Mouse (Mus musculus): ENCODE results near the gene Itga7. TPM values are rescaled to one million over a fixed set of nuclear protein-coding genes. Genes with fewer than 3 reads are reported as not detected.

Gene Itga7
- total RNA-seq, 2 experiments from 2014 or later: 58.4 to 72.9 TPM

DNA sequence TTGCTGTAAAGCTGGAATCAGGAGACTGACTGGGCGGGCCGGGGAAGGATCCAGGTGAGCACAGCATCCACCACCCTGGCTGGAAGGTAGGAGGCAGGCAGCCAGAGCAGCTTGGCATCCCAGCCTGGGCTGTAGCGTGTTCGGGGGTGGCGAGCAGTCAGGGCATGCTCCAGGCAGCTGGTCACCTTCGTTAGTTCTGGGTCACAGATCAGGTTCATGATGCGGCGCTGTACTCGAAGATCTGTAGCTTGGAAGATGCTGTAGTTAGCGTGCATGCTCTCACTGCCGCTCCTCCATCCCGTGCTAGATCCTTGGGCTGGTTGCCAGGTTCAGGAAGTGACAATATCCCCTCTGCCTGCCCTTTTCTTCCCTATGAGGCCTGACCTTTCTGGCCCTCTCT is 19.9 kb upstream of the Itga7 start:
- intact Hi-C loops (cut with DNase I): loop anchor here (5.0 kb wide), 1 partner anchor 34 kb away; no protein-coding TSS in a partner anchor
- no peak overlapping the region for H3K4me3 ChIP-seq
- peak overlapping the region; percentile 48; the same call in 1 of the 2 replicates for H3K27ac ChIP-seq
- no peak for TF ChIP-seq CTCF (IDR thresholded peaks at IDR 0.05)
- no peak for DNase-seq

DNA sequence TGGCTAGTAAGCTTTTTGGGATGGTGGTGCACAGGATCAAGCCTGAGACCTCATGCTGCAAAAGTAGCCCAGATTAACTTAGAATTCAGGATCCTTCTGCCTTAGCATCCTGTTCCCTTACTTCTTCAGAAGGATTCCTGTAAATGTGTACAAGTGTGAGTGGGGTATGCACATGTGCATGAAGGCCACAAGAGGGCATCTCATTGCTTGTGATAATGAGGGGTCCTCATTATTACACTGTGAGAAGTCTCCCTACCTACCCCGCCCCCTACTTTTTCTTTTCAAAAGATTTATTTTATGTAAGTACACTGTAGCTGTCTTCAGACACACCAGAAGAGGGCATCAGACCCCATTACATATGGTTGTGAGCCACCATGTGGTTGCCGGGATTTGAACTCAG is 18.1 kb upstream of the Itga7 start:
- H3K27ac ChIP-seq: no peak overlapping the region
- peak; percentile 47 for TF ChIP-seq CTCF (IDR thresholded peaks at IDR 0.05)
- H3K4me3 ChIP-seq: no peak overlapping the region
- no peak for DNase-seq
- intact Hi-C loops (cut with DNase I): no loop called here

DNA sequence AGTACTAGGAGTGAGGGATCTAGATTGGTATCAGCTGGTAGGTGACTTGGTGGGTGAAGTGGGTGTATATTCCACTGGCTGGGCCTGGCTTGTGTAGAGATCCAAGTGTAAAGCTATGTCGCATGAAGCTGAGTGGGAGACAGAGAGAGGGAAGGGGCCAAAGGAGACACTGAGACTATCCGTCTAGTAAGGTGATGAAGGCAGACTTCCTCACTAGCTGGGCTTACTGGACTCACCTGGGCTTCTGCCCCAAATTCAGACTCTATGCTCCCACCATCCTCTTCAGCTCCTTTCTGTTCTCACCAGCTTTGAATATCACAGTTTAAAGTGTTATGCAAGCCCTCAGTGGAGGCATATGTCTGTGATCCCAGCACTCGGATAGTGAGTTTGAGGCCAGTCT is 17.0 kb upstream of the Itga7 start:
- H3K27ac ChIP-seq: no peak overlapping the region

DNA sequence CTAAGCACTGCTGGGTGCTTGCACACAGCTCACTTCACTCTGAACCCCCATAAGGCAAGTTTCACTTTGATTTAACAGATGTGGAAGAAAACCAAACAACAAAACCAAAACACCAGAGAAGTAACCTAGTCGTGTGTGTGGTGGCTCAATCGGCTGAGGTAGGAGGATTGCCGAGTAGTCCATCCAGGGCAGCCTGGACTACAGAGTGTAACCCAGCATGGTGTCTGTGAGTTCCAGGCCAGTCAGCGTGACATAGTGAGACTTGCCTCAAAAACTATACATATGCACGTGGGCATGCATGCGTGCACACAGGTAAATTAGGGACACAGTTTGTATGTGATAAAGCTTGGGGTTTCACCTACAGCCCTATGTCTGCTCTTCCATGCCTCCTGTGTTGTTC is 16.2 kb upstream of the Itga7 start:
- intact Hi-C loops (cut with DNase I): no loop called here

More for the DNA sequence above, 17.0 kb upstream of the Itga7 start:
- DNase-seq: no peak
- intact Hi-C loops (cut with DNase I): no loop called here
- no peak overlapping the region for H3K4me3 ChIP-seq
- TF ChIP-seq CTCF (IDR thresholded peaks at IDR 0.05): no peak

DNA sequence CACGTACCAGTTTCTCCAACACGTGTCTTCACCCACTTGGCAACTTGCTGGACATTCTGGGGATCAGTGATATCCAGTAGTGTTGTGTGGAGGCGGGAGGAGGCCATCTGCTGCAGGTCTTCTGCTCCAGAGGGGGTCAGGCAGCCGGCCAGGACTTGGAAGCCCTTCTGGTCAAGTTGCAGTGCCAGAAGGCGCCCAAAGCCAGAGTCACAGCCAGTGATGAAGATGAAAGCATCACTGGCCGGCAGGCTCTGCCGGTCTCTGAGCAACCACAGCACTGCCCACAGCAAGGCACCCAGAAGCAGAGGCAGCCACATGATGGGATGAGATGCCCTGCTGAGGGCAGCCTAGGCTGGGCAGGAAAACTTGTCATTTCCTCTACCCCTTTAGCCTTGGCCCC is 15.4 kb upstream of the Itga7 start:
- peak; percentile 89 for DNase-seq
- intact Hi-C loops (cut with DNase I): no loop called here
- Histone ChIP-seq H3K4me3 (peak overlapping the region; percentile 20), H3K27ac (peak overlapping the region; percentile 100)
- TF ChIP-seq CTCF (IDR thresholded peaks at IDR 0.05): no peak

More for the DNA sequence above, 16.2 kb upstream of the Itga7 start:
- H3K4me3 ChIP-seq: no peak overlapping the region
- DNase-seq: no peak
- peak overlapping the region; percentile 100 for H3K27ac ChIP-seq
- TF ChIP-seq CTCF (IDR thresholded peaks at IDR 0.05): no peak

DNA sequence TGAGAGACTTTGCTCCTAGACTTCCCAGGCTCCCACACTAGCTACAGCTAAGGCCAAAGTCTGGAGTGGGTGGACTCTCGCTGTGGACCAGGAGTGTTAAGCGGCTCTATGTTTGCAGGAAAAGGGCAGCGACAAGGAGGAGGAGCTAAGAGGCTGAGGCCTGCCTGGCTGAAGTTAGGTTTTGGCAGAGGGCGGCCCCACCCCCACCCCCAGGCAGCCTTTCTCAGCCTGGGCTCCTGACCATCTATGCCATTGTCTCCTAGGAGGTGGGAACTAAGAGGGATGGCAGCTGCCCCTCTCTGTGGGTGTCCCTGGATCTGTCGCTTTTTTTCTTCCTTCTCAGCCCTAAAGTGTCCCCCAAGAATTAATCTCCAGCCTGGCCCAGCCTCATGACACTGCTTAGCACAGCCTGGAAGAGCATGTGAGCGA is 14.4 kb upstream of the Itga7 start:
- Histone ChIP-seq H3K27ac (peak overlapping the region; percentile 100), H3K4me3 (peak overlapping the region; percentile 11)
- DNase-seq: peak; percentile 53
- intact Hi-C loops (cut with DNase I): no loop called here
- TF ChIP-seq CTCF (IDR thresholded peaks at IDR 0.05): no peak

DNA sequence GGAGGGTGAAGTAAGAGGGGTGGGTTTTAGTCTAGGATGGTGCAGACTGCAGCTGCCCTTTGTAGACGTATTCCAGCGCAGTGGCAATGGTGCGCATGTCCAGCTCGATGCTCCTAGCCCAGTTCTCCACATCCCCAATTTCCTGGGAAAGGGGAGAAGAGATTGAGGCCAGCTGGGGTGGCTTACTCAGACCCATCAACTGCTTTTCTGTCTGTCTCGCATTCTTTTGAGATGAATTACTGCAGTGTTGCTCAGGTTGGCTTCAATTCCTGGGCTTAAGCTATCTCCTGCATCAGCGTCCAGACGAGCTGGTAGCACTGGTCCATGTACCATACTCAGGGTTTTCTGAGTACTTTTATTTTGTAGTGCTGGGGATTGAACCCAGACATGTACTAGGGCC is 13.7 kb upstream of the Itga7 start:
- H3K4me3 ChIP-seq: peak overlapping the region; percentile 11
- H3K27ac ChIP-seq: peak overlapping the region; percentile 100
- intact Hi-C loops (cut with DNase I): loop anchor here (10.0 kb wide), 1 partner anchor 885 kb away; the partner anchor contains the start of gene Naca
- no peak for DNase-seq
- no peak for TF ChIP-seq CTCF (IDR thresholded peaks at IDR 0.05)

DNA sequence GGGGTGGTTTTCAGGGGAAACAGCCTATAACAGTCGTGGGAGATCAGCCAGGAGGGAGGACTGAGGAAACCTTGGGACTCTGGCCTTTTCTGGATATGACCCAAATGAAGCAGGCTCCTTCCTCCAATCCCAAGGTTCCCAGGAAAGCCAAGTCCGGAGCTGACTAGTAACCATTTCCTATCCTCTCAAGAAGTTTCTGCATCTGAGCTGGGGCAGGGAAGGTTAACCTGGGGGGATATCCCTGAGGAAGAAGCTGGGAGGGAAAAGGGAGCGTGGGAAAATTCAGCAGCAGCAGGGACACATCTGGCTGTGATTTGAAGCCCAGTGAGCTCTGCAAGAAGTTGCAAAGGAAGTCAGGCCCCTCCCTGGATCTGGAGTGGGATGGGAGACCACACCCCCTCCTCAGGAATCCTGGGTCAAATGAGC is 12.9 kb upstream of the Itga7 start:
- intact Hi-C loops (cut with DNase I): loop anchor here (10.0 kb wide), 1 partner anchor 886 kb away; the partner anchor contains the start of gene Naca
- Histone ChIP-seq H3K27ac (peak overlapping the region; percentile 100), H3K4me3 (peak overlapping the region; percentile 85; the same call in 1 of the 2 replicates)
- TF ChIP-seq CTCF (IDR thresholded peaks at IDR 0.05): no peak
- no peak for DNase-seq

DNA sequence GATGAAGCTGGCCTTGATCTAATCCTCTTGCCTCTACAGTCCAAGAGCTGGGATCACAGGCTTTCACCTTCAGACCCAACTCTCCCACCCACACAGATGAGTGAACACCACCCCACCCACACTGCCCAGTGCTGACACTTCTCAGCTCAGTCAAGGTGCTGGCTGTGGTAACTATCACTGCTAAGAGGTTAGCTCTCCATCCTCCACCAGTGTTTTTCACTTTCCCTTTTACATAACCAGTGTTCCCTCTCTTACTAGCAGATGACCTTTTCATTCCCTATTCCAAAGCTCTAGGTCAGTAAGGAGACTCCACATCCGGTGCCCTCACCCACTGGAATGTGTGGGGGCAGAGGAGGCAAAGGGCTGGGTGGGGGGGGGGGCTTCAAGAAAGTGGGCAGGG is 12.4 kb upstream of the Itga7 start:
- H3K27ac ChIP-seq: peak overlapping the region; percentile 100
- TF ChIP-seq CTCF (IDR thresholded peaks at IDR 0.05): no peak
- DNase-seq: no peak
- peak overlapping the region; percentile 85 for H3K4me3 ChIP-seq
- intact Hi-C loops (cut with DNase I): loop anchor here (10.0 kb wide), 1 partner anchor 886 kb away; the partner anchor contains the start of gene Naca

DNA sequence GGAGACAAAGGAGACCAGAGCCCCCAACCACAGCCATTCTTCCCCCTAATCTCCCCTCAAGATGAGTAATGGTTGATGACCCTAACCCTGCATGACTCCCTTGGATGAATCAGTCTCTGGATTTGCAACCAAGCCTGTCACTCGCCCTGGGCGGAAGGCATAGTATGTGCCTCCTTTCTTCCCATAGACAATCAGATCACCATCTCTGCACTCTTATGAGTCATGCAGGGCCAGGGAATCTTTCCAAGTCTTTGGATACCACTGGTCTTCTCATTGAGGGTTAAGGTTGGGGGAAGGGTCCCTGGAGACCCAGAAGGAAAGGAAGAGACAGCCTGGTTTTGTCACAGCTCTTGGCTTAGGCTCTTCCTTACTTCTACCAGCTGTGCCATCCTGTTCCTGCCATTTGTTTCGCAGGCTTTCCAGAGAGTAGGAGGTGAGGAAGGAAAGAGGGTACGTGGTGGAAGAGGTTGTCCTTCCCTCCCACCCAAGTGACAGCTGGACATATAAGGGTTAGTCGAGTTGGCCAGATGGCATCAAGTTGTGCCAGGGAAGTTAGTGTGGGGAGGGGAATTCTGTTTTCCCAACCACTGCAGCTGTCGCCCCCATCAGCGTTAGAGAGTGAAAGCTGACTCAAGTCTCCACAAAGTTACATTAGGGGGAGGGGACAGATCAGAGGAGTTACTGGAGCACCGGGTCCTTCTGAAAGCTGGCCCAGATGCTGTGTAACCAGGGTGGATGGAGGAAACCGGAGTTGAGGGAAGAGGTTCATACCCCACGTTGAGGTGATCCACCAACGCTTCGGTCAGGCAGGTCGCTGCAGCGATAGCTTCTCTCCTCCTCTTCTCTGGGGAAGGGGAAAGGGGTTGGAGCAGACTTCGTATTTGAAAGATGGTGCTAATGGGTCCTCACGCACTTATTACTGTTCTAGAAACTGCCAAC is 11.5 kb upstream of the Itga7 start:
- no peak for DNase-seq
- no peak for TF ChIP-seq CTCF (IDR thresholded peaks at IDR 0.05)
- intact Hi-C loops (cut with DNase I): loop anchor here (2.0 to 10.0 kb wide), 2 partner anchors 25 to 887 kb away; partner anchors contain the start of gene Naca
- Histone ChIP-seq H3K4me3 (peak overlapping the region; percentile 85), H3K27ac (peak overlapping the region; percentile 100)

DNA sequence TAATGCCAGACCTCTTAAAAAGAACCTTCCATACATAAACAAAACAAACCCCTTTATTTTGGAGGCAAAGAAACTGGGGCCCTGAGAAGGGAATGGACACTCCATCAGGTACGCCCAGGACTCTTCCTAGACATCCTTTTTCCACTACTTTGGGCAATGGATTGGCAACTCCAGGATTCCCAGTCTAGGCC is 10.9 kb upstream of the Itga7 start, which contains the start of gene Rdh5:
TSS of gene Rdh5 (minus strand) at position 67 of the 191 bp plus-strand sequence.
- TF ChIP-seq CTCF (IDR thresholded peaks at IDR 0.05): no peak

DNA sequence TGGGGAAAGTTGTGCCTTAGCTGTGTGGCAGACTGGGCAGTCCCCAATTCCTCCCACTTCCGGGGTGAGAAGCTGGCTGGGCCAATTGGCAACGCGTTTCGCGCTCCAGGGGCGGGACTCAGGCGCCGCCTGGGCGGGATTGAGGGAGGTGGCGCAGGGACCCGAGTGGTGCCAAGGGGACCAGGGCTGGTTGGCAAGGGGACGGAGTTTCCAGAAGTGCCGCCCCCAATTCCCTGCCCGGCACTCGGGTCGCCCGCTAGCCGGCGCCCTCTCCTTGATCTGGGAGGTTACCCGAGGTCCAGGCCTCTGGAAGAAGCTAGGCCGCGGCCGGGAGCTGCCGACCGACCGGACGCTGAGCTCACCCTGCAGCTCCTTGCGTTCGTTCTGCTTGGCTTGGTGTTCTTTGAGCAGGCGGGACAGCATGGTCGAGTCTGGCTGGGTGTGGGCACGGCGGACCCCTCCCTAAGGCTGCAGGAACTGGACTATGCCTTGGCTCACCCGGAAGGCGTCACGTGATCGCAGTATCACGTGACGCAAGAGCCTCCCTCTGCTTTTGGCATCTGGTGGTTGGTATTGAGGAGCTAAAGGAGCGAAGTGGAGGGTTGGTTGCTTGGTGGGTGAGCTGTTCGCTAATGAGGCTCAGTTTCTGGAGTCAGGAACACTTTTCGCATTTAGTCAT is 10.5 kb upstream of the Itga7 start:
- peak; percentile 99 for DNase-seq
- Histone ChIP-seq H3K27ac (peak overlapping the region; percentile 100), H3K4me3 (peak overlapping the region; percentile 85)
- intact Hi-C loops (cut with DNase I): loop anchor here (2.0 to 10.0 kb wide), 2 partner anchors 24 to 888 kb away; partner anchors contain the start of gene Naca
- TF ChIP-seq CTCF (IDR thresholded peaks at IDR 0.05): peak; percentile 67

More for the DNA sequence above, 10.9 kb upstream of the Itga7 start, which contains the start of gene Rdh5:
- Histone ChIP-seq H3K27ac (peak within 1 kb of the TSS; percentile 100), H3K4me3 (peak within 1 kb of the TSS; percentile 85)
- intact Hi-C loops (cut with DNase I): loop anchor here (2.0 to 10.0 kb wide), 2 partner anchors 24 to 888 kb away; partner anchors contain the start of gene Naca
- no peak for DNase-seq

All from gastrocnemius, adult 2 months (tissue).